Mouse (Mus musculus) testis, postnatal 10 days (tissue): ENCODE measurements at regions not wholly inside any gene's neighbourhood (a gene's known extent, or its start where the extent isn't known, plus 50 kb on each side); places are given as distances from the start of the nearest gene placed in this dataset.
A peak's percentile ranks its signal among the peaks of the same experiment; 100 is the strongest.
"Not testable (repeated sequence)": the region's sequence is repeated elsewhere in the genome, so short reads cannot be mapped to it uniquely, and the experiment has no call there.

Source experiments
- DNase-seq: peaks from one replicate; pipeline ENCODE4 v3.0.0; 2021; ENCODE audit warnings: low spot score

DNA sequence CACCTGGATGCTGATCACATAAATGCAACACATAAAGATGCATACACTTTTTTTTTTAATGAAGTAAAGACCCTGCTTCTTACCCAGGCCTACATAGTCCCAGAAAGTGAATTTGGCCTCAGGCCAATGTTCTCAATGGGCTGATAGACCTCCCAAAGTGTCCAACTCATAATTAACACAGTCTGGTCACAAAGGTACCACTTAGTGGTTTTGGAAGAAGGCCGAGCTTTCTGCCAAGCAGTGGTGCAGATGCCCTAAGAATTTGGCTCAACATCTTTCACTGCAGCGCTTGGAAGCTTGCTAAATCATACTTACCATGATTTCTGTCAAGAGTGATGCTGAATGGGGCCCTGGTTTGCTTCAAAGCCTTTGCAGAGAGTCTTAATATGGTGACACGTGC lies 706.4 kb upstream of the Rag2 start:
- no peak for DNase-seq

- no peak for DNase-seq
Measured at GRCm38 (mm10) chr2:100919537-100920212, 704.8 kb upstream of the Rag2 start.

DNA sequence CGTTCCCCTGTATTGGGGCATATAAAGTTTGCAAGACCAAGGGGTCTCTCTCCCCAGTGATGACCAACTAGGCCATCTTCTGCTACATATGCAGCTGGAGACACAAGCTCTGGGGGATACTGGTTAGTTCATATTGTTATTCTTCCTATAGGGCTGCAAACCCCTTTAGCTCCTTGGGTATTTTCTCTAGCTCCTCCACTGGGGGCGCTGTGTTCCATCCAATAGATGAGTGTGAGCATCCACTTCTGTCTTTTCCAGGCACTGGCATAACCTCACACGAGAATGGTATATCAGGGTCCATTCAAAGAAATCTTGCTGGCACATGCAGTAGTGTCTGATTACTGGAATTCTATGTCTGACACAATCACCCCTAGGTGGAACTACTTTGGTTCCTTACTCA lies 675.9 kb upstream of the Rag2 start:
- not testable (repeated sequence) for DNase-seq

GRCm38 (mm10) chr2:100959412-100959811 lies 665.1 kb upstream of the Rag2 start:
- no peak for DNase-seq

GRCm38 (mm10) chr2:100964584-100964983 lies 659.9 kb upstream of the Rag2 start:
- DNase-seq = no peak

DNA sequence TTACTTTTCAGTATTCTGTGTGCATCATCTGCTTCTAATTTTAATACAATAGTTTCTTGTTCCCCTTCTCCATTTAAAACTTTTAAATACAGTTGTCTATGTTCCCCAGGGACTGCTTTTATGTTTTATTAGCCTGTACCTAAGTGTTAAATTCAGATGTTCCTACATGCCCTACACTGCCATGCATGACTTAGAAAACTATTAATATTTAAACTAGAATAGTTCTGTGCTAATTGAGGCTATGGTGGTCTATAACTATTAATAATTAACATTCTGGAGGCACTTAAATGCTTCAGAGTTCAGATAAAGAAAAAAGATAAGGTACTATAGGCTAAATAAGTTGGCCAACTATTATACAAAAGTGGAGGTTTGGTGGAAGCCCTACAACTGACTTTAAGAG lies 647.3 kb upstream of the Rag2 start:
- no peak for DNase-seq

DNA sequence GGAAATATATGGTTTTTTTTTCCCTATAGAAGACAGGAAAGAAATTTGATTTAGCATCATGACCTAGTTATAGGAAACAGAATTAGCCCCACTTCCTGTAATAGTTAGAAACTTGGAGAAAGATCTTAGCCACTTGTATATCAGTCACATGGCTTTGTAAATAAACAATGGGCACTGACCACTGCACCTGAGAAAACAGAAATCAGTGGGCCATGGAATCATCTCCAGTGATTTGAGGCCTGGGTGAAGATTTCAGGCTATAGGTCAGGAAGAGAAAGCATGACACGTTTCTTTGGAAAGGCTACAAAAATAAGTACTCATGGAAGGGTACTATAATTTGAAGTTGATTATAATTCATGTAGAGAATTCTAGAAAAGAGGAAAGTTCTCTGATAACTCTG lies 642.2 kb upstream of the Rag2 start:
- no peak for DNase-seq

GRCm38 (mm10) chr2:101015353-101015752 lies 609.2 kb upstream of the Rag2 start:
- DNase-seq = no peak

- no peak for DNase-seq
Measured at GRCm38 (mm10) chr2:101019384-101019783, 605.1 kb upstream of the Rag2 start.

- DNase-seq = no peak
Measured at GRCm38 (mm10) chr2:101021515-101021914, 603.0 kb upstream of the Rag2 start.

GRCm38 (mm10) chr2:101043050-101043449 lies 581.5 kb upstream of the Rag2 start:
- no peak for DNase-seq

GRCm38 (mm10) chr2:101062939-101063338 lies 561.6 kb upstream of the Rag2 start:
- no peak for DNase-seq

DNA sequence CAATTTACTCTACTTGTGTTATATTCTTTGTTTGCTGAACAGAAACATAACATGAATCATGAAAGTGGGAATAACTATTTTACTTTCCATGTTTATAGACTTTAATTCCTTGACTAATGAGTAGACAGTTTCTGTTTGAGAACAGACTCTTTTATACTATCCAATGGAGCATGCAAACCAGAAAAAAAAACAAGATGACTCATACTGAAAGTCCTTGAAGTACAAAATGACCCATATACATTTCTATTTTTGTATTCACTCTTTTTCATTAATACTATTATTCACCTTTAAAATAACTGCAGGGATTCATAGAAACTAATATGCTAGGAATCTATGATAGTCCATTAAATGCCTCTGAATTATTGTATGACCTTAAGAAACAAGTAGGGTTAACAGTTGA lies 549.5 kb upstream of the Rag2 start:
- DNase-seq = no peak

- DNase-seq = no peak
Measured at GRCm38 (mm10) chr2:101080231-101080630, 544.3 kb upstream of the Rag2 start.

GRCm38 (mm10) chr2:101083813-101084212 lies 540.7 kb upstream of the Rag2 start:
- no peak for DNase-seq

DNA sequence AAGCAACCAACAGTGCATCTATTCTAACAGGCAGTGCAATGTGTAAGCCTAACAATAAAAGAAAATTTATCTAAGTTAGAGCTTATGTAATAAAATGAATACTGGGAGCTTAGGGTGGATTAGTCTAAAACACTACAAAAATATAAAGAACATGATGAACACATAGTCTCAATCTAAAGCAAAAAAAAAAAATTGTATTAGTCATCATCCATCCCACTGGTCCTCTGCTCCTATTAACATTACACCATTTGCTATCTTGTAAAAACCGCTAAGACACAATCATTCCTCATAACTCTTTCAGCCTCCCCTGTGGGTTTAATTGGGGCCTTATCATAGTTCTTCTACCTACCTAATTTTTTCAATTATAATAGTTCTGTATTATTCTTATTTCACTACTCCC lies 539.9 kb upstream of the Rag2 start:
- DNase-seq = no peak

GRCm38 (mm10) chr2:101107183-101107872 lies 517.2 kb upstream of the Rag2 start:
- no peak for DNase-seq

DNA sequence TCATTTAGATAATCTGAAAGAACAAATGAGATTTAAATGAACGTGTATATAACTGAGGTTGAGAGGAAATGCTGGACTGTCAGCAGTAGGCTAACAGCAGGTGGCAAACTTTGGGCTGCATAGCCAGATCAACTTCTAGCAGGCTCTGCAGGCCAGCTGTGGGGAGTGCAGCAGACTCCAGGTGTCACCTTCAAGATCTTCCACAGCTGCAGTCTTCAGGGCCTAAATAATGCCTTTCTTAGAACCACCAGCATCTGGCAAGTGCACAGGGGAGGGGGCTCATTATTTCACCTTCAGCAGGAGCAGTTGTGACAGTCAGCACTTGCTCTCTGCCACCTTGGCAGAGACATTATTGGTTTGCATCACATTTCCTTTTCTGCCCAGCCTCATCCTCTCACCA lies 487.7 kb upstream of the Rag2 start:
- DNase-seq = no peak

GRCm38 (mm10) chr2:101139931-101140330 lies 484.6 kb upstream of the Rag2 start:
- no peak for DNase-seq

DNA sequence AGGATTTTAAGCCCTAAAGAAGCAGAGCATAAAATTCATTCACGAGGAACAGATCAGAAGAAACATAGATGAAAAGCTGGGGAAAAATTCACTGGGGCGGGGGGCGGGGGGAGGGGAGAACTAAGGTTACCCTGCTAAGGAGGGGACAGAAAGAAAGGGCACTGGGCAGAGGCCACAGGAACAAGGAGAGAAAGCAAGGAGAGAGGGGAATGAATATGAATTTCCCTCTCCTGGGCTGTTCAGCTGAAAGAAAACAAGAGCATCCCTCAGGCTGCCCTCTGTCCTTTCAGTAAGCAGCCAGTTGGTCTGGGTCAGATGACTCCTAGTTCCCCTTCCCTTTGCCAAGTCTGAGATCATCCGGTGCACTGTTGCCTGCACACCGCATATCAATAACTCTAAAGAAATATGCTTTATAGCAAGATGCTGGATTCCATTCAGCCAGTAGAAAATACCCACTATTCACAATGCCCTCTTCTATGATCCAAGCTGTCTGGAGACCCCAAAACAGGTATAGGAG lies 467.7 kb upstream of the Rag2 start:
- DNase-seq = no peak

DNA sequence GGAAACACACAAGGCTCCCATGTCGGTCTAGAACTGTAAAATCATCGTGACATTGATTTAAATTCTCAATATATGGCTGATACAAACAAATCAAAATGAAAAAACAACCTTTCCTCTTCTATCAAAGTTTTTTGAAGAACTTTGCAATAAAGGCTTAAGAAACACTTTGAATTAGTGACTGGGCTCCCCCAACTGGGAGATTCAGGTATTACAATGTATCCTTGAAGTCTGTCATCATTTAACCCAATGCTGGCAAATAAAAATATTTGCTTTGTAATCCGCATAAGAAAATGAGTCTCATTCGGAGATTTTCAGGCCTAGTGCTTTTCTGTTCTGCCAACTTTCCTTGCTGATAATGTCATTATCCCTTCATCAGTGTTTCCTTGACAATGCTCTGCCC lies 465.2 kb upstream of the Rag2 start:
- DNase-seq = peak; percentile 43

GRCm38 (mm10) chr2:101165942-101166341 lies 458.6 kb upstream of the Rag2 start:
- no peak for DNase-seq

DNA sequence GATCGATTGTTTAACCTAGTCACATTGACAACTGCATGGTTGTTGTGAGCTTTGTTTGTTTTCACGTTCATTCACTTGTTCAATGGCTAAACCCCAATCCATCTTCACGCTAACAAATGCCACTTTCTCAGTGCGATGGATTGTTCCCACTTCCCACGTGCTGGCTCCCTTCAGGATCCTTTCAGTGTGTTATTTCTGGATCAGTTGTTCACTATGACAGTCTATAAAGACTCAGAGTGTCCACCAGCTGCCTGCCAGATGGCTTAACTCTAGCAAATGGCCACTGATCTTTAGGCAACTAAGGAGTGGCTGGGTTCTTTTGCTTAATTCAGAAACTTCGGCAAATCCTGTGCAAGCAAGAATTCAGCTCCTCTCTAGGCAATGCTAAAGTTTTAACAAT lies 451.7 kb upstream of the Rag2 start:
- DNase-seq = no peak

DNA sequence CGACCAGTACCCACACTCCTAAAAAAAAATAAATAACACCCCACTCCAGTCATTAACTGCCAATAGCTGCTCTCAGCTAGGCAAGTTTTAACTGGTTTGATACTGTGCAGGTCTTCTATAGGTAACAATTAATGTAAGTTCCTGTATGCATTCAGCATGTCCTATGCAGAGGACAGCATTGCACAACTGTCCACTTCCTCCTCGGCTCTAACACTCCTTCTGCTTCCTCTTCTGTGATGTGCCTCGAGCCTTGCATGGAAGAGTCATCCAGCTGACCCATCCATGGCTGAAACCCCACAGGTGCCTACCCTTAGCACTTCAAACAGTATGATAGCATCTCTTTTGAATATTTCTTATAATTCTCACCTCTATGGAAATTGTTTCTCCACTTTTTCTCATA lies 449.4 kb upstream of the Rag2 start:
- DNase-seq = no peak
